Mouse (Mus musculus) heart, embryonic 15.5 days (tissue): ENCODE measurements around the gene Pkd1l2. TPM values are rescaled to one million over a fixed set of nuclear protein-coding genes. Genes with fewer than 3 reads are reported as not detected.

ENCODE experiments used
- ATAC-seq: fragments of 200-750 bp; cut with Nextera tagmentation; replicated peaks from 2 replicates; pipeline ENCODE4 v1.8.0; 2017; ENCODE audit warnings: low read depth, moderate TSS enrichment; ENCODE audit not compliant: insufficient number of reproducible peaks, insufficient read depth, low FRiP score
- H3K27ac ChIP-seq: fragments of 300-500 bp; sonication (generic); 2 replicates; pipeline ENCODE4 v1.5.1; 2015; ENCODE audit warnings: mild to moderate bottlenecking, inconsistent platforms
- H3K27me3 ChIP-seq: fragments of 300-500 bp; sonication (generic); 2 replicates; pipeline ENCODE4 v1.6.1; 2015; ENCODE audit warnings: inconsistent platforms
- H3K36me3 ChIP-seq: fragments of 300-500 bp; sonication (generic); 2 replicates; pipeline ENCODE4 v1.6.1; 2015; ENCODE audit warnings: mild to moderate bottlenecking, inconsistent platforms
- H3K4me1 ChIP-seq: fragments of 300-500 bp; sonication (generic); replicated peaks from 2 replicates; pipeline ENCODE4 v1.6.1; 2015; ENCODE audit warnings: inconsistent platforms
- H3K4me2 ChIP-seq: fragments of 300-500 bp; sonication (generic); 2 replicates; pipeline ENCODE4 v1.6.1; 2015; ENCODE audit warnings: inconsistent platforms, mild to moderate bottlenecking, moderate library complexity
- H3K4me3 ChIP-seq: fragments of 300-500 bp; sonication (generic); 2 replicates; pipeline ENCODE4 v1.5.1; 2015; ENCODE audit warnings: mild to moderate bottlenecking, inconsistent platforms
- H3K9ac ChIP-seq: fragments of 300-500 bp; sonication (generic); 2 replicates; pipeline ENCODE4 v1.6.1; 2015; ENCODE audit warnings: mild to moderate bottlenecking, inconsistent platforms
- H3K9me3 ChIP-seq: fragments of 300-500 bp; sonication (generic); replicated peaks from 2 replicates; pipeline ENCODE4 v1.6.1; 2016; ENCODE audit warnings: inconsistent platforms
- WGBS: fragments of 180-500 bp; shearing (Covaris S2); methylation state at CpG from one replicate; pipeline ENCODE4 v1.1.7; 2015; ENCODE audit warnings: mixed read lengths; 5-methylcytosine and 5-hydroxymethylcytosine counted together
- polyA plus RNA-seq: library from polyadenylated mRNA; unstranded; fragments of >200 nt; fragmentation: Nextera tagmentation; extraction: Ambion mirVana; gene quantifications from 2 replicates; pipeline ENCODE4 v1.2.1, GENCODE M21; 2015

The Pkd1l2 gene
- polyA plus RNA-seq, 1 experiment from 2014 or later: 0.05 TPM

DNA sequence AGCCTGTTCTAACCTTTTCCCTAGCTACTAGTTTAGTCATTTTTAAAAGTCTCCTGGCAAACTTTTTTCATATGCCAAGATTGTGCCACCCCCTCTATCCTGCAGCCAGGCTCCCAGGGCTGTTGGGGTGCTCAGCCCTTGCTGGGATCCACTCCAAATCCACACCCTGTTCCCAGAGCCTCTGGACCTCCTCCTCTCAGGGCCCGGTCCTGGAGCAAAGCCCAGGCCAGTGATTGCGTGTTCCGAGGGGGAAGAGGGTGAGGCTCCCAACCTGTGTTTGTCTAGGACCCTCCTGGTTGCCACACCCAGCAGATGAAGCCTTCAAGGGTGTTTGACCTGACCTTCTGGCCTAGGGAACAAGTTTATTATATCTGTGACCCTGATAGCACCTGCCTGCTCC, 29.4 kb upstream of the Pkd1l2 start:
- Histone ChIP-seq H3K4me2 (no peak overlapping the region), H3K27me3 (no peaks in the 10 kb centered on the region), H3K9ac (no peak overlapping the region), H3K36me3 (no peaks in the 10 kb centered on the region), H3K4me3 (no peak overlapping the region), H3K27ac (no peak overlapping the region), H3K9me3 (no peaks in the 10 kb centered on the region), H3K4me1 (peaks cover 10% of the 10 kb centered on the region)
- WGBS: 68% methylated on average over 3 of the region's 3 CpGs
- ATAC-seq: no peak

DNA sequence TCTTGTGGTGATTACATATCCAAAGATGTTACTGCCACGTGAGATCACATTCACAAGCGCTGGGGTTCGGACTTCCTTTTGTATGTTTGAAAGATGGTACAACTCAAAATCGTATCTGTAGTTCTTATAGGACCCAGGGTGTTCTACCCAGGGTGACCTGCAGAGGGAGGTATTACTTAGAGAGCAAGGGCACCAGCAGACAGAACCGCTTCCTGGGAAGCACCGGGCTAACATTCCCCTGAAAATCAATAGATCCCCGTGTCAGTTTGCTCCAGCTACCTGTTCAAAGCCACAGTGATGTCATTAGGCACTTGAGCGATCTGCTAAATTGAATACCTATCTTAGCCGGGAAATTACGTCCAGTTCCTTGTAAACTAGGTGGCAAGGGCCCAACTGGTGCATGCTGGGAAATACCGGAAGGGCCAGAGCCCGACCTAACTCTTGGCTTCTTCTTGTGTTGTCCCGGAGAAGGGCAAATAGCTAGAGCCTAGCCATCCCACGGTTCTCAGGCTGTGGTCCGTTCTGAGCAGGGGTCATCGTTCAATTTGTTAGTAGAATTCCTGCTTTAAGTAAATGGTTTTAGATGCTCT, 27.6 kb upstream of the Pkd1l2 start:
- Histone ChIP-seq H3K36me3 (no peaks in the 10 kb centered on the region), H3K9ac (no peak overlapping the region), H3K27me3 (no peaks in the 10 kb centered on the region), H3K4me1 (no peaks in the 10 kb centered on the region), H3K27ac (no peak overlapping the region), H3K9me3 (no peaks in the 10 kb centered on the region), H3K4me2 (0 out of 2 replicates have a peak overlapping the region, but pooled peaks have one; percentile 13), H3K4me3 (no peak overlapping the region)
- 53% methylated on average over 16 of the region's 16 CpGs for WGBS
- no peak for ATAC-seq

DNA sequence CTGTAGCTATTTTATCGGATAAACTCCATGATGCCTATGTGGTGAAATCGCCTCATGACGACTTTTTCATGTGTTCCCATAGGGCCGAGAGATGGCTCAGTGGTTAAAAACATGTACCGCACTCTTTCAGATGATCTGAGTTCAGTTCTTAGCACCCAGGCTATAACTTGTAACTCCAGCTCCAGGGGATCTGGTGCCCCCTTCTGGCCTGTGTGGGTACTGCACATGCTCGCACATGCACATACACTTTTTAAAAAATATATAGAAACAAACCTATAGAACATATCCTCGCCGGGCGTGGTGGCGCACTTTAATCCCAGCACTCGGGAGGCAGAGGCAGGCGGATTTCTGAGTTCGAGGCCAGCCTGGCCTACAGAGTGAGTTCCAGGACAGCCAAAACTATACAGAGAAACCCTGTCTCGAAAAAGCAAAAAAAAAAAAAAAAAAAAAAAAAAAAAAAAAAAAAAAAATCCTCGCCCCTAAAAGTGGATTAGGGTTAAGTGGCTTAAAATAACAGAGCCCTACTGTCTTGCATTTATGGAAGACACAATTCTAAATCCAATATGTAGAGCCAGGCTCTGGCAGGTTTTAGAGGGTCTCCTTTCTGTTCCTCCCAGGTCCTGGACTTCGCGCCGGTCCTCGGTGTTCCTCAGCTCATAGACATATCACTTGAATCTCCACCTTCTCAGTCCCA, 26.9 kb upstream of the Pkd1l2 start:
- no peak overlapping the region for H3K9ac ChIP-seq
- H3K27me3 ChIP-seq: no peaks in the 10 kb centered on the region
- no peaks in the 10 kb centered on the region for H3K4me1 ChIP-seq
- H3K27ac ChIP-seq: no peak overlapping the region
- H3K4me3 ChIP-seq: no peak overlapping the region
- no peaks in the 10 kb centered on the region for H3K9me3 ChIP-seq
- H3K4me2 ChIP-seq: no peak overlapping the region
- H3K36me3 ChIP-seq: no peaks in the 10 kb centered on the region
- no peak for ATAC-seq
- 90% methylated on average over 19 of the region's 19 CpGs for WGBS

DNA sequence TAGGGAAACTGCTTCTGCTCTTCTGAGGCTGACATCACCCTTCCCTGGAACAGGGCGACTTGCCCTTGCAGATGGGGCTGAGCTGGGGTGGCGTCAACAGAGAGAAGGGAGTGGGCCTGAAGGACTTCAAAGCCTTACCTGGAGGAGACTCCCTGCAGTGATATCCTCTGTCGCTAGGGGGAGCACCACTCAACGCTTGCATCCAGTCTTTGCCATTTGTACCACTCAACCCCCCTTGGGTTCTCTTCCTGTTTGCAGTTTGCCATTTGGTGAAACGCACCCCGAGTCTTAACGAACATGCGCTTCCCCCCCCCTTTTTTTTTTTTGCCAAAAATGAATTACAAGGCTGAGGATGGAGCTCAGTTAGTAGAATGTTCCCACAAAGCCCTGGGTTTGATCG, 25.3 kb upstream of the Pkd1l2 start:
- H3K4me2 ChIP-seq: no peak overlapping the region

DNA sequence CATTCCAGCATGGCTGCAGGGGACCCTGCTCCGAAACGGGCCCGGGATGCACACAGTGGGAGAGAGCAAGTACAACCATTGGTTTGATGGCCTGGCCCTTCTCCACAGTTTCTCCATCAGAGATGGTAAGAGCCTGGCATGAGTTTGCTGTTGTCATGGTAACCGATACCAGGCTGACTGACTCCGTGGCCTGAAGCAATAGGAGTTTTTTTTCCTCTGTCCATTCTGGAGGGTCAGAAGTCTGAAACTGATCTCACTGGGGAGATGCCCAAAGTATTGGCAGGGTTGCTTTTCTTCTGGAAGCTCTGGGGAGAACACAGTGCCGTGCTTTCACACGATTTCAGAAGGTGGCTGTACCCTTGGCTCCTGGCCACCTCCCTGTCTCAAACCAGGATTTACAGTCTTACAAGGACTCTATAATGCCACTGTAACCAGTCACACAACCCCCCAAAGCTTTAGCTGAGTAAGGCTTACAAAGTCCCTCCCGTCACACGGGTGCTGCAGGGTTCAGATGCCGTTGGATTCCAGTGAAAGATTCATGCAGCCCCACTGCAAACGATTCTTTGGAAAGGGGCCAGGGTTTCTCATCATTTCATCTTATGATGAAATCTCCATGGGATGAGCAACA, 15.4 kb upstream of the Pkd1l2 start:
- Histone ChIP-seq H3K27me3 (no peaks in the 10 kb centered on the region), H3K4me2 (peak overlapping the region; percentile 6; the same call in 1 of the 2 replicates), H3K36me3 (no peaks in the 10 kb centered on the region), H3K9ac (no peak overlapping the region), H3K4me3 (no peak overlapping the region), H3K9me3 (no peaks in the 10 kb centered on the region), H3K4me1 (peaks cover 5% of the 10 kb centered on the region; the same call in 1 of the 2 replicates), H3K27ac (no peak overlapping the region)
- no peak for ATAC-seq
- 56% methylated on average over 11 of the region's 11 CpGs for WGBS

More for the DNA sequence above, 25.3 kb upstream of the Pkd1l2 start:
- Histone ChIP-seq H3K36me3 (no peaks in the 10 kb centered on the region), H3K9me3 (no peaks in the 10 kb centered on the region), H3K4me1 (no peaks in the 10 kb centered on the region), H3K27me3 (no peaks in the 10 kb centered on the region), H3K9ac (no peak overlapping the region), H3K27ac (no peak overlapping the region), H3K4me3 (no peak overlapping the region)
- no peak for ATAC-seq
- WGBS: 10% methylated on average over 9 of the region's 9 CpGs

DNA sequence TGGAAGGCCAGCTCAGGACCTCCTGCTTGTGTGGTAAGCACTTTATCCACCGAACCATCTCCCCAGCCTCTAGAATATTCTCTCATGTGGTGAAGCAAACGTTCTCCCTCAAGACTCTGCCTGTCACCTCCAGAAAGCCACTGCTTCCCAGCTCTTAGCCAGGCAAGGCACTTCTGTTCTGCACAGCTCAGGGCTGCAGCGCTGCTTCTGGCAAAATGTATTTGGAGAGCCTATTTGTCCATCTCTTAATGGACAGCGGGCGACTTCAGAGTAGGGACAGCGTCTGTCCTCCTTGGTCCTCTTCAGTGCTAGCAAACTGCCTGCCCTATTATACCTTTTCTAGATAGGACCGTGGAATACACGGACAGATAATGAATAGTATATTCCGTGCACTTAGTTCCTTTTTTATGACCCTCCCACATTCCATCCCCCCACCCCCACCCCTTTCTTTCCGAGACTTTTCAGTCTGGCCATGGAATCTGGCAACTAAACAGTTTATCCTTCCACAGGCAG, 14.9 kb upstream of the Pkd1l2 start:
- no peak for ATAC-seq
- no peak overlapping the region for H3K27ac ChIP-seq
- H3K4me2 ChIP-seq: peak overlapping the region; percentile 6; the same call in 1 of the 2 replicates
- H3K9ac ChIP-seq: no peak overlapping the region
- WGBS: 60% methylated on average over 10 of the region's 10 CpGs
- H3K4me1 ChIP-seq: peaks cover 5% of the 10 kb centered on the region; the same call in 1 of the 2 replicates
- H3K27me3 ChIP-seq: no peaks in the 10 kb centered on the region
- H3K36me3 ChIP-seq: no peaks in the 10 kb centered on the region
- no peak overlapping the region for H3K4me3 ChIP-seq
- H3K9me3 ChIP-seq: no peaks in the 10 kb centered on the region

DNA sequence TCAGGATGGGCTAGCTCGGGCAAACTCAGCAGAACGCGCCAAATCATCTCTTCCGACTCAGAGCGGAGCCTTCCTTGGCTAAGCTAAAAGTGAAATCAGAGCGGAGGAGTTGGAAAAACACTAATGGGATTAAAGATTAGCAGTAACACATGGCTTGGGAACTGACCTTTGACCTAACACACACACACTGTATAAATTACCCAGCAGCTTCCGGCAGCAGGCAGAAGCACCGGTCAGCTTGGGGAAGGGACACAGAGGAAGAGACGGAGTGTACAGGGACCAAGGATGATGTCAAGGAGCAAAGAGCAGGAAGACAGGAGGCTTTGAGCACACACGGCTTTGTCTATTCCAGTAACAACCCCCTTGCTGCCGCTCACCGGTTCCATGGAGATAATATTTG, 13.4 kb upstream of the Pkd1l2 start, which contains the start of gene Bco1:
TSS of gene Bco1 (plus strand) at position 208 of the 400 bp plus-strand sequence.
- Histone ChIP-seq H3K9me3 (no peaks in the 10 kb centered on the region), H3K9ac (no peak within 1 kb of the TSS), H3K4me3 (no peak within 1 kb of the TSS), H3K4me1 (peaks cover 5% of the 10 kb centered on the region; the same call in 1 of the 2 replicates), H3K4me2 (no peak within 1 kb of the TSS), H3K27ac (no peak within 1 kb of the TSS), H3K27me3 (no peaks in the 10 kb centered on the region), H3K36me3 (no peaks in the 10 kb centered on the region)
- WGBS: 66% methylated on average over 12 of the region's 12 CpGs
- ATAC-seq: no peak

DNA sequence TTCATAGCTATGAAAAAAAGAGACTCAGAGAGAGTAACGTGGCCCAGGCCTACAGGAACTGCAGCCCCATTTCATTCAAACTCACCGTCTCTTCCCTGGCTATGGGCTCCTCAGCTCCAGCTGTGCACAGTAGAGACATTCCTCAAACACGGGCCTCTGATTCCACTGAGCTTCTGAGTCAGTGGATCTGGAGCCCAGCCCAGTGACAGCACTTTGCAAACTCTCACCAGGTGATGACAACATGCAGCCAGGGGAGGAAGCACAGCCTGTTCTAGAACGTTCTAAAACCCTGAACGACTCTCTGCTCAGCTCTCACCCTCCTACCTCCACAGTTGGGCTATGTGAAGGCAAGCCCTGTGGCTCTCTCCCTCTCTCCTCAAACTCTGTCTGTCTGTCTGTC, 11.8 kb upstream of the Pkd1l2 start:
- WGBS: 23% methylated on average over 5 of the region's 5 CpGs
- Histone ChIP-seq H3K9me3 (no peaks in the 10 kb centered on the region), H3K4me3 (no peak overlapping the region), H3K27me3 (no peaks in the 10 kb centered on the region), H3K4me2 (no peak overlapping the region), H3K4me1 (peaks cover 5% of the 10 kb centered on the region; the same call in 1 of the 2 replicates), H3K9ac (no peak overlapping the region), H3K36me3 (no peaks in the 10 kb centered on the region), H3K27ac (peak overlapping the region; percentile 24; the same call in 1 of the 2 replicates)
- 0 out of 2 replicates have a peak, but pooled peaks have one; percentile 32 for ATAC-seq

DNA sequence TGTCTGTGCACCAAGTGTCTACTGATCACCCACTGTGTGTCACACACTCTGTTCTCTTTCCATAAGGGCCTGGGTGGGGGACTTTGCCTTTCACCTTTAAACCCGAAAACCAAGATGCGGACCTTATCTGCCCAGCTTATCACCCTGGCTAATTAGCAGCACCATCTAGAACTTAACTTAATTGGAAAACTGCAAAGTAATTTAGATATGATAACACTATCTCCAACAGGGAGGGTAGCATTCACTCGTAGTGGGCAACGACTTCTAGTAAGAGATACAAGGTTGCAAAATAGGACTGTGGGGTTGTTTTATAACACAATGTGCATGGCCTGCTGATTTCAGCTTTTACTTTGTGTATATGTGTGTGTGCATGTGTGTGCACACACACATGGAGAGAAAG, 7.6 kb upstream of the Pkd1l2 start:
- H3K4me1 ChIP-seq: peaks cover 17% of the 10 kb centered on the region
- H3K9me3 ChIP-seq: no peaks in the 10 kb centered on the region
- no peak overlapping the region for H3K9ac ChIP-seq
- H3K27ac ChIP-seq: no peak overlapping the region
- H3K36me3 ChIP-seq: no peaks in the 10 kb centered on the region
- no peak for ATAC-seq
- H3K27me3 ChIP-seq: no peaks in the 10 kb centered on the region
- H3K4me2 ChIP-seq: no peak overlapping the region
- no peak overlapping the region for H3K4me3 ChIP-seq
- 58% methylated on average over 4 of the region's 4 CpGs for WGBS

DNA sequence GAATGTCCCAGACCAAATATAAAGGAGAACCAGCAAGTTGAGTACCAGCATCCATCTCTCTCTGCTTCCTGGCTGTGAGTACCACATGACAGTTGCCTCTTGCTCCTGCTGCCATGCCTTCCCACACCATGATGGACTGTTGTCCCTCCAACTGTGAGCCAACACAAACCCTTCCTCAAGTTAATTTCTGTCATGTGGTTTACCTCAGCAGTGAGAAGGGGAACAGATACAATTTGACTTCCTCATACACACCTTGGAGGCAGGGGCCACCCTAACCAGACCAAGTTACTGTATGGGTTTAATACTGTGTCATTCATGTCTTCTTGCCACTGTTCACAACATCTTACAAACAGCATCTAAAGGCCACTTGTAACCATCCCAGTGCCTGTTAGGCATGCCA, 4.8 kb upstream of the Pkd1l2 start:
- H3K27ac ChIP-seq: no peak overlapping the region
- no peaks in the 10 kb centered on the region for H3K27me3 ChIP-seq
- peaks cover 21% of the 10 kb centered on the region for H3K4me1 ChIP-seq
- no peaks in the 10 kb centered on the region for H3K36me3 ChIP-seq
- no peak overlapping the region for H3K9ac ChIP-seq
- no peak overlapping the region for H3K4me3 ChIP-seq
- no peak for ATAC-seq
- H3K4me2 ChIP-seq: no peak overlapping the region
- no peaks in the 10 kb centered on the region for H3K9me3 ChIP-seq

DNA sequence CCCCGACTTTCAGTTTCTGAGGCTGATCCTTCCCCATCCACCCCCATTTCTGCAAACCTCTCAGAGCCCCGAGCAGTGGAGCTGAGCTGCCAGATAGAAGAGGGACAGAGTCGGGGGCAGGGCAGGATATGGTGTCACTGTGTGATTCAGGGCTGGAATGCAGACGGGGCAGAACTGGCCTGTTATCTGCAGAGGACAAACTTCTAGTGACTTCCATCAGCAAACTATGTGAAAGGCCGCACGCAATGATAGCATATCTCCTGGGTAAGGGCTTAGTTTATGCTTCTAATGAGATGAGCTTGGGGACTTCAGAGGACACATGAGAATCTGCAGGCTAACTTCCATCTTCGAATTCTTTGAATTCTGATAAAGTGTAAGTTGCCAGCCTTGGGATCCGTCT, 3.3 kb upstream of the Pkd1l2 start:
- H3K4me3 ChIP-seq: no peak overlapping the region
- H3K36me3 ChIP-seq: no peaks in the 10 kb centered on the region
- peaks cover 5% of the 10 kb centered on the region; the same call in 1 of the 2 replicates for H3K27me3 ChIP-seq
- H3K4me1 ChIP-seq: peaks cover 21% of the 10 kb centered on the region
- 0 out of 2 replicates have a peak overlapping the region, but pooled peaks have one; percentile 10 for H3K27ac ChIP-seq
- 0 out of 2 replicates have a peak overlapping the region, but pooled peaks have one; percentile 11 for H3K4me2 ChIP-seq
- 16% methylated on average over 8 of the region's 8 CpGs for WGBS
- no peak overlapping the region for H3K9ac ChIP-seq
- H3K9me3 ChIP-seq: no peaks in the 10 kb centered on the region
- ATAC-seq: peak; percentile 73
